In the genomic region with DNA sequence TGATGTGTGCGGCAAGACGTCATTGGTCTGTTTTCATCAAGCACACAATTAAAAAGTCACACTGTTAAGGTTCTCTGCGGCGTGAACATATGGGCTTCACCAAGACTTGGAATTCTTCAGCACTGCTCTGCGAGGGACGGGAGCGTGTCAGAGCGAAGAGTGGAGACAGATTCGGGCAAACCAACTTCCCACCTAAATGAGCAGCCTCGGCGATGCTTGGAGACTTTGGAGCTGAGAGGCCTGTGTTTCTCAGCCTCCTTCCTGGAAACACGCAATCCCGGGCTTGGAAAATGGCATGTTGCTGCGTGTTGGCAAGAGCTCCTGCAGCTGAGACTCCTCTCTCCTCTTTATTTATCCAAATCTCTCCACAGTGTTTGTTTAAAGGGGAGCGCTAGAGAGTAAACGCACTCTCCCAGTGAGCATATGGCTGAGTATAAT, we compare ENCODE assay signal across 9 mouse cellular contexts.
DNase-seq lines count a peak whose midpoint lies in the region; ATAC-seq lines count a peak whose summit lies in the region.
"Had no signal": no experiment of that assay in that cellular context is flagged by ENCODE, and none has a peak within 500 bp of the region (broad histone marks: within the 10 kb centered on the region; RNA-seq: fewer than 3 reads in every experiment).

No protein-coding gene starts in this region.

- DNase-seq in kidney, postnatal 10 days, result peak; percentile 44
- no peak for DNase-seq in kidney, adult 9 months
- peak; percentile 41 to 73 for DNase-seq in frontal cortex, adult 2 months (ENCODE audit: extremely low spot score in 1 of 2, low spot score in 1 of 2)
- DNase-seq in left cerebral cortex, adult 18-20 months (ENCODE audit: low spot score in 2 of 2), result peak; percentile 52 to 66
- peak; percentile 50 to 60 for DNase-seq in right cerebral cortex, postnatal 36 days (ENCODE audit: low spot score in 2 of 2)
- DNase-seq in liver, result no peak
- DNase-seq: embryo, embryonic 11 days had no signal

- no peak for ATAC-seq in inflammation-experienced regulatory T-cells, adult 6 months
- no peak for ATAC-seq in erythroid progenitor cell, adult 5-6 weeks (replicated peaks; ENCODE audit: low FRiP score, poor library complexity, severe bottlenecking)

Comparison
In these comparisons a context has a peak if more than half of its experiments do, and no peak if none do; other contexts are left out.
1. DNase-seq: peak in kidney, postnatal 10 days (single experiment), frontal cortex, adult 2 months (2 of 2), left cerebral cortex, adult 18-20 months (2 of 2) and right cerebral cortex, postnatal 36 days (2 of 2); none in kidney, adult 9 months (single experiment) and liver (single experiment).